Mouse (Mus musculus): ENCODE data around the gene Gprc5a.

GRCm38 (mm10) chr6:135100787-135101472, 35.5 kb downstream of the Gprc5a start:
- no peak for TF ChIP-seq CTCF (IDR thresholded peaks at IDR 0.05; ENCODE audit: borderline replicate concordance, insufficient read depth, low read length)
- TF ChIP-seq POLR2A (IDR thresholded peaks at IDR 0.05; ENCODE audit: low read depth, low read length): no peak

Measured in embryonic fibroblast, embryonic 13.5 days (primary cell).